Mouse (Mus musculus): ENCODE data around the gene Pls3. TPM values are rescaled to one million over a fixed set of nuclear protein-coding genes. Genes with fewer than 3 reads are reported as not detected.

The Pls3 gene
- polyA plus RNA-seq (2012; ENCODE audit: insufficient read depth, insufficient read length, low replicate concordance, missing spikeins): not detected in 2 replicates

GRCm38 (mm10) chrX:75874332-75875291 is at the start of gene Pls3:
Gene Pls3 (minus strand): TSS chrX:75875182.
- no peaks in the 10 kb centered on the region; the same call in 1 of the 2 replicates for H3K4me1 ChIP-seq (ENCODE audit: control insufficient read depth, insufficient read depth, low read length)
- H3K4me3 ChIP-seq (ENCODE audit: insufficient read depth, low read depth, low read length): peak within 1 kb of the TSS; percentile 83
- peak within 1 kb of the TSS; percentile 45; the same call in 1 of the 2 replicates for H3K27ac ChIP-seq (ENCODE audit: insufficient read depth, low read depth, low read length)
- TF ChIP-seq POLR2A (IDR thresholded peaks at IDR 0.05; ENCODE audit: insufficient read depth, low read depth, low read length) (peak; percentile 48), CTCF (IDR thresholded peaks at IDR 0.05; ENCODE audit: insufficient read depth, low read depth, low read length) (no peak)
- 9% methylated on average over 45 of the region's 45 CpGs for WGBS

GRCm38 (mm10) chrX:75895716-75896115 is 20.7 kb upstream of the Pls3 start:
- Histone ChIP-seq H3K4me3 (ENCODE audit: insufficient read depth, low read depth, low read length) (no peak overlapping the region), H3K4me1 (ENCODE audit: control insufficient read depth, insufficient read depth, low read length) (no peaks in the 10 kb centered on the region), H3K27ac (ENCODE audit: insufficient read depth, low read depth, low read length) (no peak overlapping the region)
- 60% methylated on average over 6 of the region's 6 CpGs for WGBS
- no peak for TF ChIP-seq POLR2A (IDR thresholded peaks at IDR 0.05; ENCODE audit: insufficient read depth, low read depth, low read length)
- TF ChIP-seq CTCF (IDR thresholded peaks at IDR 0.05; ENCODE audit: insufficient read depth, low read depth, low read length): no peak

- Histone ChIP-seq H3K27ac (ENCODE audit: insufficient read depth, low read depth, low read length) (no peak overlapping the region), H3K4me3 (ENCODE audit: insufficient read depth, low read depth, low read length) (no peak overlapping the region), H3K4me1 (ENCODE audit: control insufficient read depth, insufficient read depth, low read length) (no peaks in the 10 kb centered on the region; the same call in 1 of the 2 replicates)
- WGBS: 27% methylated on average over 5 of the region's 5 CpGs
- TF ChIP-seq POLR2A (IDR thresholded peaks at IDR 0.05; ENCODE audit: insufficient read depth, low read depth, low read length): no peak
- no peak for TF ChIP-seq CTCF (IDR thresholded peaks at IDR 0.05; ENCODE audit: insufficient read depth, low read depth, low read length)
Measured at GRCm38 (mm10) chrX:75875566-75875965, 584 bp upstream of the Pls3 start.

- H3K27ac ChIP-seq (ENCODE audit: insufficient read depth, low read depth, low read length): no peak overlapping the region
- H3K4me1 ChIP-seq (ENCODE audit: control insufficient read depth, insufficient read depth, low read length): no peaks in the 10 kb centered on the region; the same call in 1 of the 2 replicates
- TF ChIP-seq POLR2A (IDR thresholded peaks at IDR 0.05; ENCODE audit: insufficient read depth, low read depth, low read length): no peak
- TF ChIP-seq CTCF (IDR thresholded peaks at IDR 0.05; ENCODE audit: insufficient read depth, low read depth, low read length): no peak
- whole genome bisulfite sequencing: 12% methylated on average over 15 of the region's 15 CpGs
- peak overlapping the region; percentile 83 for H3K4me3 ChIP-seq (ENCODE audit: insufficient read depth, low read depth, low read length)
Measured at GRCm38 (mm10) chrX:75873813-75874212, 1.2 kb downstream of the Pls3 start.

GRCm38 (mm10) chrX:75873253-75873652 is 1.7 kb downstream of the Pls3 start:
- H3K4me3 ChIP-seq (ENCODE audit: insufficient read depth, low read depth, low read length): no peak overlapping the region
- TF ChIP-seq POLR2A (IDR thresholded peaks at IDR 0.05; ENCODE audit: insufficient read depth, low read depth, low read length) (no peak), CTCF (IDR thresholded peaks at IDR 0.05; ENCODE audit: insufficient read depth, low read depth, low read length) (no peak)
- no peak overlapping the region for H3K27ac ChIP-seq (ENCODE audit: insufficient read depth, low read depth, low read length)
- H3K4me1 ChIP-seq (ENCODE audit: control insufficient read depth, insufficient read depth, low read length): no peaks in the 10 kb centered on the region; the same call in 1 of the 2 replicates
- 48% methylated on average over 4 of the region's 4 CpGs for WGBS

- Histone ChIP-seq H3K4me1 (ENCODE audit: control insufficient read depth, insufficient read depth, low read length) (no peaks in the 10 kb centered on the region; the same call in 1 of the 2 replicates), H3K27ac (ENCODE audit: insufficient read depth, low read depth, low read length) (no peak overlapping the region), H3K4me3 (ENCODE audit: insufficient read depth, low read depth, low read length) (no peak overlapping the region)
- TF ChIP-seq POLR2A (IDR thresholded peaks at IDR 0.05; ENCODE audit: insufficient read depth, low read depth, low read length): no peak
- 65% methylated on average over 2 of the region's 2 CpGs for WGBS
Measured at GRCm38 (mm10) chrX:75871855-75872254, 3.1 kb downstream of the Pls3 start.

- no peak overlapping the region for H3K27ac ChIP-seq (ENCODE audit: insufficient read depth, low read depth, low read length)
- H3K4me3 ChIP-seq (ENCODE audit: insufficient read depth, low read depth, low read length): no peak overlapping the region
- 94% methylated on average over 3 of the region's 3 CpGs for WGBS
- H3K4me1 ChIP-seq (ENCODE audit: control insufficient read depth, insufficient read depth, low read length): no peaks in the 10 kb centered on the region
- TF ChIP-seq POLR2A (IDR thresholded peaks at IDR 0.05; ENCODE audit: insufficient read depth, low read depth, low read length) (no peak), CTCF (IDR thresholded peaks at IDR 0.05; ENCODE audit: insufficient read depth, low read depth, low read length) (no peak)
Measured at GRCm38 (mm10) chrX:75861715-75862114, 13.3 kb downstream of the Pls3 start.

GRCm38 (mm10) chrX:75854294-75854693 is 20.7 kb downstream of the Pls3 start:
- TF ChIP-seq CTCF (IDR thresholded peaks at IDR 0.05; ENCODE audit: insufficient read depth, low read depth, low read length) (no peak), POLR2A (IDR thresholded peaks at IDR 0.05; ENCODE audit: insufficient read depth, low read depth, low read length) (no peak)
- H3K27ac ChIP-seq (ENCODE audit: insufficient read depth, low read depth, low read length): no peak overlapping the region
- 94% methylated on average over 3 of the region's 3 CpGs for WGBS
- no peak overlapping the region for H3K4me3 ChIP-seq (ENCODE audit: insufficient read depth, low read depth, low read length)
- no peaks in the 10 kb centered on the region for H3K4me1 ChIP-seq (ENCODE audit: control insufficient read depth, insufficient read depth, low read length)

GRCm38 (mm10) chrX:75844290-75844689 is 30.7 kb downstream of the Pls3 start:
- Histone ChIP-seq H3K4me1 (ENCODE audit: control insufficient read depth, insufficient read depth, low read length) (no peaks in the 10 kb centered on the region), H3K27ac (ENCODE audit: insufficient read depth, low read depth, low read length) (no peak overlapping the region), H3K4me3 (ENCODE audit: insufficient read depth, low read depth, low read length) (no peak overlapping the region)
- WGBS: 75% methylated on average over 4 of the region's 4 CpGs
- no peak for TF ChIP-seq POLR2A (IDR thresholded peaks at IDR 0.05; ENCODE audit: insufficient read depth, low read depth, low read length)
- no peak for TF ChIP-seq CTCF (IDR thresholded peaks at IDR 0.05; ENCODE audit: insufficient read depth, low read depth, low read length)
